Mouse (Mus musculus): ENCODE measurements around the gene Azin2. TPM values are rescaled to one million over a fixed set of nuclear protein-coding genes. Genes with fewer than 3 reads are reported as not detected.

The Azin2 gene
- polyA plus RNA-seq, 1 experiment from 2014 or later: 14.6 TPM

DNA sequence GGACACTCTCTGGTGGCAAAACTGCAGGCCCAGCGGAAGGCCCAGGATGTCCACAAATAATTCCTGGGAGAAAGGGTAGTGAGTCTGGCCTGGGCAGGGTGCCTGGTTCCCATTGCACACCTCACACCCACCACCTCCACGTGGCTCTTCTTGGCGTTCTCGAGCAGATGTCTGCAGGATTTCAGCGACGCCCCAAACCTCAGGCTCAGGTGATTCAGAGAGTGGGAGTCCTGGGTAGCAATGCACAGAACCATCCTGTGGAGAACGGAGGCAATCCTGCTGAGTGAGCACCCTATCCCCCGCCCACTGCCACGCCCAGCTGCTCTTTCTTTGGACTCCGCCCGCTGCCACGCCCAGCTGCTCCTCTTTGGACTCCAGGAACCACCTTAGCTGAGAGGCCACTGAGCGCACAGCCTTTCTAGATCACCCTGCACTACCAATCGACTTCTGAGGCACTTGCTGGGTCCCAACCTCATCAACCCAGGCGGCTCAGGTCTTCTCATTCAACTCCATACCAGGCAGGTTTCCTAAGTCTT, 12.7 kb downstream of the Azin2 start:
- Histone ChIP-seq H3K27me3 (ENCODE audit: control insufficient read depth, insufficient read depth, low read length) (no peaks in the 10 kb centered on the region), H3K9ac (replicated peaks; ENCODE audit: low read length) (no peak overlapping the region), H3K4me2 (ENCODE audit: low read depth, low read length) (no peak overlapping the region), H3K27ac (replicated peaks; ENCODE audit: low read depth, low read length) (no peak overlapping the region), H3K9me3 (replicated peaks; ENCODE audit: control insufficient read depth, low read length) (no peaks in the 10 kb centered on the region), H3K4me3 (ENCODE audit: low read depth, low read length) (no peak overlapping the region), H3K36me3 (replicated peaks; ENCODE audit: control insufficient read depth, insufficient read depth, low read depth, low read length) (no peaks in the 10 kb centered on the region), H3K4me1 (ENCODE audit: control insufficient read depth, insufficient read depth, low read length) (no peaks in the 10 kb centered on the region)
- DNase-seq (ENCODE audit: low spot score) (peak; percentile 27), ATAC-seq (replicated peaks; ENCODE audit: insufficient number of reproducible peaks, low FRiP score, low TSS enrichment, low read depth) (no peak)
- WGBS: 44% methylated on average over 15 of the region's 15 CpGs

GRCm38 (mm10) chr4:128948137-128948674, 14.0 kb downstream of the Azin2 start:
- Histone ChIP-seq H3K27me3 (ENCODE audit: control insufficient read depth, insufficient read depth, low read length) (no peaks in the 10 kb centered on the region), H3K36me3 (replicated peaks; ENCODE audit: control insufficient read depth, insufficient read depth, low read depth, low read length) (no peaks in the 10 kb centered on the region), H3K27ac (replicated peaks; ENCODE audit: low read depth, low read length) (no peak overlapping the region), H3K4me3 (ENCODE audit: low read depth, low read length) (no peak overlapping the region), H3K9ac (replicated peaks; ENCODE audit: low read length) (no peak overlapping the region), H3K9me3 (replicated peaks; ENCODE audit: control insufficient read depth, low read length) (no peaks in the 10 kb centered on the region), H3K4me2 (ENCODE audit: low read depth, low read length) (no peak overlapping the region), H3K4me1 (ENCODE audit: control insufficient read depth, insufficient read depth, low read length) (no peaks in the 10 kb centered on the region)
- WGBS: 27% methylated on average over 6 of the region's 6 CpGs
- ATAC-seq (replicated peaks; ENCODE audit: insufficient number of reproducible peaks, low FRiP score, low TSS enrichment, low read depth): no peak
- DNase-seq (ENCODE audit: low spot score): peak; percentile 72

- H3K36me3 ChIP-seq (replicated peaks; ENCODE audit: control insufficient read depth, insufficient read depth, low read depth, low read length): no peaks in the 10 kb centered on the region
- 16% methylated on average over 18 of the region's 18 CpGs for WGBS
- DNase-seq (ENCODE audit: low spot score): no peak
- no peaks in the 10 kb centered on the region for H3K27me3 ChIP-seq (ENCODE audit: control insufficient read depth, insufficient read depth, low read length)
- H3K4me3 ChIP-seq (ENCODE audit: low read depth, low read length): no peak overlapping the region
- no peak overlapping the region for H3K9ac ChIP-seq (replicated peaks; ENCODE audit: low read length)
- no peak for ATAC-seq (replicated peaks; ENCODE audit: insufficient number of reproducible peaks, low FRiP score, low TSS enrichment, low read depth)
- H3K4me1 ChIP-seq (ENCODE audit: control insufficient read depth, insufficient read depth, low read length): no peaks in the 10 kb centered on the region
- H3K9me3 ChIP-seq (replicated peaks; ENCODE audit: control insufficient read depth, low read length): no peaks in the 10 kb centered on the region
- H3K27ac ChIP-seq (replicated peaks; ENCODE audit: low read depth, low read length): no peak overlapping the region
- no peak overlapping the region for H3K4me2 ChIP-seq (ENCODE audit: low read depth, low read length)
Observed at GRCm38 (mm10) chr4:128947326-128947933, 14.8 kb downstream of the Azin2 start.

- H3K4me1 ChIP-seq (ENCODE audit: control insufficient read depth, insufficient read depth, low read length): no peaks in the 10 kb centered on the region
- H3K27ac ChIP-seq (replicated peaks; ENCODE audit: low read depth, low read length): no peak overlapping the region
- 0 out of 2 replicates have a peak, but pooled peaks have one; percentile 20 for ATAC-seq (replicated peaks; ENCODE audit: insufficient number of reproducible peaks, low FRiP score, low TSS enrichment, low read depth)
- H3K9ac ChIP-seq (replicated peaks; ENCODE audit: low read length): no peak overlapping the region
- H3K4me2 ChIP-seq (ENCODE audit: low read depth, low read length): no peak overlapping the region
- no peaks in the 10 kb centered on the region for H3K36me3 ChIP-seq (replicated peaks; ENCODE audit: control insufficient read depth, insufficient read depth, low read depth, low read length)
- no peaks in the 10 kb centered on the region for H3K27me3 ChIP-seq (ENCODE audit: control insufficient read depth, insufficient read depth, low read length)
- 78% methylated on average over 9 of the region's 9 CpGs for WGBS
- no peaks in the 10 kb centered on the region for H3K9me3 ChIP-seq (replicated peaks; ENCODE audit: control insufficient read depth, low read length)
- DNase-seq (ENCODE audit: low spot score): no peak
- no peak overlapping the region for H3K4me3 ChIP-seq (ENCODE audit: low read depth, low read length)
Observed at GRCm38 (mm10) chr4:128946736-128947135, 15.5 kb downstream of the Azin2 start.

DNA sequence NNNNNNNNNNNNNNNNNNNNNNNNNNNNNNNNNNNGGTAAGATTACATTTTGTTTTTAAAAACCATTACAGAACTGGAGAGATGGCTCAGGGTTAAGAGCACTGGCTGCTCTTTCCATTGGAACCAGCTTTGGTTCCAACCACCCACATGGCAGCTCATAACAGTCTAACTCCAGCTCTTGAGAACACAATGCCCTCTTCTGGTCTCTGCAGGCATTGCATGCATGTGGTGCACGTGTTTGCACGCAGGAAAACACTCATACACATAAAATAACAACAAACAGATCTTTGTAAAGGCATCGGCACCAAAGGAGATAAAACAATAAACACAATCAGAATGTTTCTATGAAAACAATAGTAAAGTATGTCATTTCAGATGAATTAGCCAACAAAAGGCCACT, 19.9 kb downstream of the Azin2 start:
- DNase-seq (ENCODE audit: low spot score): no peak
- no peaks in the 10 kb centered on the region for H3K9me3 ChIP-seq (replicated peaks; ENCODE audit: control insufficient read depth, low read length)
- H3K27me3 ChIP-seq (ENCODE audit: control insufficient read depth, insufficient read depth, low read length): no peaks in the 10 kb centered on the region
- H3K9ac ChIP-seq (replicated peaks; ENCODE audit: low read length): no peak overlapping the region
- H3K27ac ChIP-seq (replicated peaks; ENCODE audit: low read depth, low read length): no peak overlapping the region
- no peaks in the 10 kb centered on the region for H3K36me3 ChIP-seq (replicated peaks; ENCODE audit: control insufficient read depth, insufficient read depth, low read depth, low read length)
- H3K4me3 ChIP-seq (ENCODE audit: low read depth, low read length): no peak overlapping the region
- 54% methylated on average over 3 of the region's 3 CpGs for WGBS
- no peaks in the 10 kb centered on the region for H3K4me1 ChIP-seq (ENCODE audit: control insufficient read depth, insufficient read depth, low read length)
- H3K4me2 ChIP-seq (ENCODE audit: low read depth, low read length): no peak overlapping the region
- ATAC-seq (replicated peaks; ENCODE audit: insufficient number of reproducible peaks, low FRiP score, low TSS enrichment, low read depth): no peak

DNA sequence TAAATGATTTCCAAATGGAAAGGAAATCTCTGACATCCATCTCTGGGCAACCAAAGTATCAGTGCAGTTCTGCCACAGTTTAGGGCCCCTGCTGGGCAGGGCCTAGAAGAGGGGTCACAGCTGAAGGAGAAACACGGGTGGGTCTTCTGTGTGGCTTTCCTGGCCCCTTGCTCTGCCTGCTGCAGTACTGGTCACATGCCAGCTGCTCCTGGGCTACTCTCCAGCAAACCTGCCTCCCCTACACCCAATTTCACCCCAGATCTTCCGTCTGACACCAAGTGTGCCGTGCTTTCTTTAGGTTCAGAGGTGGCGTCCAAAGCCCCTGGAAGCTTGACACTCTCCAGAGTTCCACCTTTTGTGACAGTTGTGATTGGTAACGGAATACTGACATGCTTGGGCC, 26.6 kb downstream of the Azin2 start:
- ATAC-seq (replicated peaks; ENCODE audit: insufficient number of reproducible peaks, low FRiP score, low TSS enrichment, low read depth) (no peak), DNase-seq (ENCODE audit: low spot score) (no peak)
- H3K27me3 ChIP-seq (ENCODE audit: control insufficient read depth, insufficient read depth, low read length): no peaks in the 10 kb centered on the region
- 76% methylated on average over 5 of the region's 5 CpGs for WGBS
- no peaks in the 10 kb centered on the region for H3K36me3 ChIP-seq (replicated peaks; ENCODE audit: control insufficient read depth, insufficient read depth, low read depth, low read length)
- H3K27ac ChIP-seq (replicated peaks; ENCODE audit: low read depth, low read length): no peak overlapping the region
- H3K4me1 ChIP-seq (ENCODE audit: control insufficient read depth, insufficient read depth, low read length): no peaks in the 10 kb centered on the region
- no peak overlapping the region; the same call in 1 of the 2 replicates for H3K9ac ChIP-seq (replicated peaks; ENCODE audit: low read length)
- H3K4me3 ChIP-seq (ENCODE audit: low read depth, low read length): no peak overlapping the region
- no peak overlapping the region for H3K4me2 ChIP-seq (ENCODE audit: low read depth, low read length)
- H3K9me3 ChIP-seq (replicated peaks; ENCODE audit: control insufficient read depth, low read length): no peaks in the 10 kb centered on the region

DNA sequence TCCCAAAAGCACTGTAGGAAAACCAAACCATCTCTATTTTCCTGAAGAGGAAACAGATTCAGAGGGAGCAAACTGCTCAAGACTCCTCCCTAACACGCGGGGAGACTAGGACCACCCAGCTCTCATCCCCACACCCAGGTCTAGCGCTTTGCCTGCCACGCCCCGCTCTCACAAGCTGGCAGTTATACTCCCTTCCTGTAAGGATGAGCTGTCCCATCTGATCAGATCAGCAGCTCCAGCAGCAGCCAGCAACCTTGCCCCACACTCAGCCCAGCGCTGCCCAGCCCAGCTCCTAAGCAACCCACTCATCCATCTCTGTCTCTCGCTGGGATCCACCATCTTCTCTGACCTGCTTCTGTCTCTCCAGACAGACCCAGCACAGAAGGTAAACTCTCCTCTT, 29.5 kb downstream of the Azin2 start:
- no peak overlapping the region for H3K9ac ChIP-seq (replicated peaks; ENCODE audit: low read length)
- ATAC-seq (replicated peaks; ENCODE audit: insufficient number of reproducible peaks, low FRiP score, low TSS enrichment, low read depth) (no peak), DNase-seq (ENCODE audit: low spot score) (no peak)
- no peak overlapping the region for H3K4me2 ChIP-seq (ENCODE audit: low read depth, low read length)
- H3K4me3 ChIP-seq (ENCODE audit: low read depth, low read length): no peak overlapping the region
- no peaks in the 10 kb centered on the region for H3K36me3 ChIP-seq (replicated peaks; ENCODE audit: control insufficient read depth, insufficient read depth, low read depth, low read length)
- WGBS: 64% methylated on average over 7 of the region's 7 CpGs
- no peaks in the 10 kb centered on the region for H3K27me3 ChIP-seq (ENCODE audit: control insufficient read depth, insufficient read depth, low read length)
- no peak overlapping the region for H3K27ac ChIP-seq (replicated peaks; ENCODE audit: low read depth, low read length)
- H3K9me3 ChIP-seq (replicated peaks; ENCODE audit: control insufficient read depth, low read length): no peaks in the 10 kb centered on the region
- no peaks in the 10 kb centered on the region for H3K4me1 ChIP-seq (ENCODE audit: control insufficient read depth, insufficient read depth, low read length)

DNA sequence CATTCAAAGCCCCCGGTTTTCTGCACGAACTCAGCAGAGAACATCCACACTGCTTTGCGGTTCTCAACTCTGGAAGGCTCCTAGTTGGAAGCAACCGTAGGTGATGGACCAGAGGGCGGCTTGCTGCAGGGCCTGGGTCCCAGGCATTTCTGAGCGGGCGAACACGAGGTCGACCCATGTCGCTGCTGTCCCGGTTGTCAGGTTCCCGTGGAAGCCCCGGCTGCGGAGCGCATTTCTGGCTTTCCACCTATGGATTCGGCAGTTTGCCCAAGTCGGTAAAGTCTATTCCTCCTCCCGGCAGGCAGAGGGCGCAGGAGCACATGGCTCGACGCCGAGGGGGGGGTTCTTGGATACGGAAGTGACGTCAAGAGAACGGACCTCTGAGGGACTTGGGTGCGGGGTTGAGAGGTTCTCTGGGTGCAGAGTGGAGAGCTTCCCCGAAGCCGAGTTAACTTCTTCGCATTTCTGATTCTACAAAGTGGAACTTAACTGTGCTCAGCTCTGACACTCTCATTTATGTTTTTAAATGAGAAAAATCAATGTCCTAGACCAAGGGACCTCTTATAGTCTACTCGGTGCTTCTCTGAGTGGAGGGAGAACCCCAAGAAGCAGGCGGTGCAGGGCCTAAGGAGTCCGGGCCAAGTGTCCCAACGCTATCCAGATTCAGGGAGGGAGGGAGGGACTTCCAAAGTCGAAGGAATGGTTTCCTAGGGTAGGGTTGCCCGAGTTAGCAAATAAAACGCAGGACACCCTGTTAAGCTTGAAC, 37.2 kb downstream of the Azin2 start:
- Histone ChIP-seq H3K9ac (replicated peaks; ENCODE audit: low read length) (peak overlapping the region; percentile 65), H3K4me3 (ENCODE audit: low read depth, low read length) (peak overlapping the region; percentile 27), H3K4me1 (ENCODE audit: control insufficient read depth, insufficient read depth, low read length) (no peaks in the 10 kb centered on the region), H3K4me2 (ENCODE audit: low read depth, low read length) (peak overlapping the region; percentile 68), H3K27ac (replicated peaks; ENCODE audit: low read depth, low read length) (0 out of 2 replicates have a peak overlapping the region, but pooled peaks have one; percentile 22), H3K9me3 (replicated peaks; ENCODE audit: control insufficient read depth, low read length) (no peaks in the 10 kb centered on the region), H3K36me3 (replicated peaks; ENCODE audit: control insufficient read depth, insufficient read depth, low read depth, low read length) (no peaks in the 10 kb centered on the region), H3K27me3 (ENCODE audit: control insufficient read depth, insufficient read depth, low read length) (no peaks in the 10 kb centered on the region)
- DNase-seq (ENCODE audit: low spot score) (peak; percentile 95), ATAC-seq (replicated peaks; ENCODE audit: insufficient number of reproducible peaks, low FRiP score, low TSS enrichment, low read depth) (peak; percentile 71)
- 13% methylated on average over 36 of the region's 36 CpGs for WGBS

Measured in embryonic facial prominence, embryonic 11.5 days (tissue).